Mouse (Mus musculus): ENCODE data around the gene Gnao1.

Gnao1 gene

DNA sequence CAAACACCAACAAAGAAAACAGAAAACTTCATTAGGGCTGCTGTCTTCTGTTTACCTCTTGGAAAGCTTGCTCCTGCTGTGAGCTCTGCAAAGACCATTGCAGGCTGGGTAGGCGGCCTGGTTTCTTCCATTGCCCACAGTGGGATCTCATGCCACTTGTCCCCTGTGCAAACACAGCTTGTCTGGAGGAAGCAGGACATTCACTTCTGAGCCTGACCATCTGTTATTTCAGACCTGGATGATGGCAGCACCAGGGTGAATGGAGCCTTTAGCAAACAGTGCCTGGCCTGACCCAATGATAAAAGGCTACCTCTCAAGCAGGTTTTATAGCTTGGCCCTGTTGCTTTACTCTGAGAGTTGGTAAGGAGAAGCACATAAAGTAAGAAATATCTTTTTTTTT, 35.4 kb downstream of the Gnao1 start:
- DNase-seq = no peak

DNA sequence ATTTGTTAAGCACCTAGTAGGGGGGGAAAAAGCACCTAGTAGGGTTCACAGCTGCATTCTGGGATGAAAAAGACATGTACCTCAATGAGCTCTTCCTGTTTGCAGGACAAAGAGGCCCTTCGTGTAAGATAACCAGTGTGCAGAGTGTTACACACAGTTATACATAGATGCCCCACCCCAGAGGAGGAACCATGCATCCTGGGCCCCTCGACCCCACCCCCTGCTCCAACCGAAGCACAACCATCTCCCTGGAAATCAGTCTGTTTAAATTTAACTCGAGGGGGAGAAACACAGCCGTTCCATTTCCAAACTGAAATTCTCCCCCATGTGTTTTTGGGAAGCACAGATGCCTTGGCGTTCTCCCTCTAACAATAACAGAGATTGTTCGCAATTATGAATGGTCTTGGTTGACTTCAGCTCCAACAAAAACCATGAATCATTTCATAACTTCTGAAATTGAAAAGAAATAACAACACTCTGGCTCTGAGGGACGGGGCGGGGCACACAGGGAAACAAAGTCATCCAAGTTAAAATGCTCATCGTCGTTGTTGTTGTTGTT, 42.4 kb downstream of the Gnao1 start:
- no peak for DNase-seq

DNA sequence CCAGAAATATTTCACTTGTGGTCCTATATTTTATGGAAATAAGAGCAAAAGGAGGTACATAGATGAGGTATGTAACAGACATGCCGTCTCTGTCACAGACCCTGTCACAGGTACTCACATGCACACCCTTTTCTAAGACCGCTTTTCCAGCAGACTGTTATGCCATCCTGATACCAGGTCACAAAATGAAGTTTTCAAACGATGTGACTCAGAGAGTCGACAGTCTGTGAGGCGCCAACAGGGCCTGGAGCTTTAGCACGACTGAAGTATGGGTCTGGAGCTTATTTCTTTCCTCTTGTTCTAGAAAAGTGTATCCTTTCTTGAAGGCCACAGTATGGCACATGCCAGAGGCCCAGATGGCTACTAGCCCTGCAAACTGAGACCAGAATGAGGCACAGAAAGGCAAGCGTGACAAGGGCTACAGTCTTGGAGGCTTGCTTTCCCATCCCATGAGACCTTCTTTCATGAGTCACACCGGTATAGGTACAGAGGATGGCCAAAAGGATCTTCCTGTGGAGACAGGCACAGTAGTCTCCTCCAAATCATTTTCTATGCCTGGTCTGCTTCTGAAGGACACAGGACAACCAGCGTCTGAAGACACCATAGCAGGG, 43.2 kb downstream of the Gnao1 start:
- DNase-seq = no peak

DNA sequence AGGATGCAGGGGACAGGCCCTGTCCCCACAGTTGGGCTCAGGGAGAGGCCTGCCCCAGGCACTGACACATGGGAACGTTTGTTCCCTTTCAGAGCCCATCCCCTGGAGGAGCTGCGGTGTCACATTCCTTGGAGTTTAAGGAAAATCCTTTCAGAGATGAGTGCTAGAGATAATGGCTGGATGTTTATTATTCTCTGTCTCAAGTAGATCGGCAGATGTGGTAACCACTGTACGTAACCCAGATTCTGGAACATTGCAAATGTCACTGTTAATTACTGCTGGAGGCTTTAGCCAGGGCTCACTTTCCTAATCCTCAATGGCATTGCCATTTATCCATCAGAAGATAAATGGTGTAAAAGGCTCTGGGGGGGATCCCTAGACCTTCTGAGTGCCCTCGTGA, 44.9 kb downstream of the Gnao1 start:
- DNase-seq = no peak

DNA sequence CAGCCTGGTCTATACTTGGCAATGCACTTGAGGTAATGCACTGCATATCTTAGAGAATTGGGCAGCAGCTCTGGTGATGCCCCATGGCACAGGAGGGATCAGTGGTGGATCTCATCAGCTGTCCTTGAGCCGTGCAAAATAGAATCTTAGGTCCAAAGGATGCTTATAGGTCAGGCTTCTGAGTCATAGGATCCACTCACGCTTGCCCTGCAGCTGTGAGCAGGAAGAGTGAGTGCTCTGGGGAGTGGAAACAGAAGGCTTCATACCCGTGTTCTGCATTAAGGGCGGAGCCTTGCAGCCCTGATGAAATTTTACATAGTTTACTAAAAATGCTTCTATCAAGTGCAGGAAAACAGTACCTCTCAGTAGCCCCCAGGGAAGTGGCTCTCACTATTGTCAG, 45.5 kb downstream of the Gnao1 start:
- DNase-seq = no peak

DNA sequence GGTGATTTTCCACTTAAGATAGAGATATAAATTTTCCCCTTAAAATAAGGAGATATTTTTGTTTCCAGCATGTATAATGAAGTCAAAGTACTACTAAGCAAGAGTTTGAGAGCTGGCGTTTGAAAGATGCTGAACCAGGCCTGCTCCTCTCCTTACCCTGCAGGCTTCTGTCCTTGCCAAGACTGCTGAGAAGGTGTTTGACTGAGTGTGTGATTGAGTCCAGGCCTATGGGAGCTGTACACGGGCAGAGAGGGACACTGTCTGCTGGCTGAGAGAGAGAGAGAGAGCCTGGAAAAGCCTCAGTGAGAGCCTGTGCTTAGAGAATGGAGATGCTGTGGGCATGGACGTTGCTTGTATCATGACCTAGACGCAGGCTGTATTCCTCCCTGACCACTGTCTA, 47.4 kb downstream of the Gnao1 start:
- DNase-seq = no peak

DNA sequence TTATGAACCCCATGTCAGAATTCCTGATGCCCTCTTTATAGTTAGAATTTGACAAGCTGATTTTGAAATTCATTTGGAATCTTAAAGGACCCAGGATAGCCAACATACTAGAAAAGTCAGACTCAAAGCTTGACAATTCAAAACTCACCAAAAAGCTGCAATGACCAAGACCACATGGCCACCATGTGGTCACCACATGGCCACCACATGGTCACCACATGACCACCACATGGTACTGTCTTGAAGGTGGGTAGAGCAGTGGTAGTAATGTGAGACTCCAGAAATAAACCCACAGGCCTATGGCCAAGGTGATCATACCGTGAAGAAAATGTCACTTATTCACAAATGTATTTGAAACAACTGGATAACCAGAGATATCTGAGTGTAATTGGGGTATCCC, 48.5 kb downstream of the Gnao1 start:
- no peak for DNase-seq

GRCm38 (mm10) chr8:93860020-93860419, 50.3 kb downstream of the Gnao1 start:
- DNase-seq = peak; percentile 28

GRCm38 (mm10) chr8:93864064-93864463, 54.3 kb downstream of the Gnao1 start:
- DNase-seq = no peak

DNA sequence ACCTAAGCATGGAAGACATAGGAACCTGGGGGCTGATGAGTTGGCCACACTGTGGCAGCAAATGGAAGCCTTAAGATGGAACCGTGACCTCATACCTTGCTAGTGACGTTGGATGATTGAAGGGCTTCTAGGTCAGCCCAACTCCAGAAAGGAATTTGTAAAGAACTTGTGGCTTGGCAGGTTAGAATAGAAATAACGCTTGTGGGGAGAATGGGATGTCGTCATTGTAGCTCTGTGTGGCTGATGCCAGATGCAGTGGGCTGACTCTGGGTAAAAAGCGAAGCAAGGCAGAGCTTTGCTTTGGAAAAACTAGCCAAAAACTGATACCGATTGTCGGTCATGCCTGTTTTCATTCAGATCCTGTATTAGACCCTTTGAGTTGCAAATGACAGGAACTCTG, 56.5 kb downstream of the Gnao1 start:
- no peak for DNase-seq

DNA sequence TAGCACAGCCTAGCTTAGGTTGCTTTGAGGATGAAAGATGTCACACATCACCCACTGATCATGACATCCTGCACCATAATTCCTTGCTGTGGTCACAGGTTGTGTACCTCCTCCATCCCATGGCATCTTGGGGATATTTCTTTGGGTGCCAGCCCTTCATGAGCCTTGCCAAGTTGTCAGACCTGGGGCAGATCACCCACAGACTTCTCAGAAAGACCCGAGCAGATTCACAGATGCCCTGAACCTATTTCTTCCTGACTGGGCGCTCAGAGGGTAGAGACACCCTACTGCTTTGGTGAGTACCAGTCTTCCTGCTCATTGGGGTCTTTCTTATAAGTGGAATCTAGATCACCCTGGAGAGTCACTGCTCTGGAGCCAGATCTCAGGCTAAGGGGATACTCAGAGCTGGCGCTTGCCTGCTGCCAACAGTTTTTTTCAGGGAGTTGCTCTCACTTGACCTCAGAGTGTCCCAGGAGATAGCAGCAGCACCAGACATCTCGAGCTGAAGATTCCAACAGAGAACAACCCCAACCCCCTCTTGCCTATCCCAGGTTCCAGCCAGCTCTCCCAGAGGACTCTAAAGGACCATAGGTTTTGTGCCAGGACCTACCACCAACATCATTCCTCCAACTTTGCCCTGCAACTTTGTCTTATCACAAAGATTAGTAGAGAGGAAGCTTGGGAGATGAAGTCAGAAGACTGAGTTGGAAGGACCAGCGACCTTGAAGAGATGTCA, 58.9 kb downstream of the Gnao1 start:
- DNase-seq = no peak

DNA sequence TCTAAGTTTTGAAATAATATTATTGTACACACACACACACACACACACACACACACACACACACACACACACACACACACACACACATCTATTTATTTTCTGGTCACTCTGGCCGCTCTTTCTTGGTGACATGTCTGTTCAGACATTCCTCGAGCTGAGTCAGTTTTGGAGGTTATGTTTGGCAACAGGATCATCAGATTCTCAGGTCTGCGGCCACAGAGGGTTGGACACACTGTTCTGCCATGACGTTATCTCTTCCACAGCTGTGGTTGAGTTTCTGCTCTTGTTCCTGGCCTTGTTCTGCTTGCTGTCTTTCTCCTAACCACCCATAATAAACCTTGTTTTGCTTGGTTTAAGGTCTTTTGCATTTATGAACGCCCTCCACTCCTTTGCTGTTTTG, 61.5 kb downstream of the Gnao1 start:
- no peak for DNase-seq

GRCm38 (mm10) chr8:93878396-93878795, 68.6 kb downstream of the Gnao1 start:
- no peak for DNase-seq

GRCm38 (mm10) chr8:93879966-93880365, 70.2 kb downstream of the Gnao1 start:
- no peak for DNase-seq

DNA sequence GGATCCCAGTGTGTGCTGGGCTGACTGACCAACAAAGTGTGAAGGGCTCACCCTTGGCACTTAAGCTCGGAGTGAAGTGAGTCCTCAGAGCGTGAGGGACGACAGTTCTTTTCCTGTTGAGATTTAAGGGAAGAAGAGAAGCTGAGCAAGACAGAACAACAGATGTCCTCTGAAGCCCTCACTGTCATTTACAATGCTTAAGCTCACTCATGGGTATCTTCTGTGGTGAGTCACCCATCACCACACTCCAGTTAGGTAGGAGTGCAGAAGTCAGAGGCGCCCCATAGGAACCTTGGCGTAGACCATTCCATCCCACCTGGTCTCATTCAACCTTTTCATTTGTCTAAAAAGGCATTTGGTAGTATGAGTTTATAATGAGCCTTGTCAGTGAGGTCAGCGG, 71.6 kb downstream of the Gnao1 start:
- DNase-seq = no peak

DNA sequence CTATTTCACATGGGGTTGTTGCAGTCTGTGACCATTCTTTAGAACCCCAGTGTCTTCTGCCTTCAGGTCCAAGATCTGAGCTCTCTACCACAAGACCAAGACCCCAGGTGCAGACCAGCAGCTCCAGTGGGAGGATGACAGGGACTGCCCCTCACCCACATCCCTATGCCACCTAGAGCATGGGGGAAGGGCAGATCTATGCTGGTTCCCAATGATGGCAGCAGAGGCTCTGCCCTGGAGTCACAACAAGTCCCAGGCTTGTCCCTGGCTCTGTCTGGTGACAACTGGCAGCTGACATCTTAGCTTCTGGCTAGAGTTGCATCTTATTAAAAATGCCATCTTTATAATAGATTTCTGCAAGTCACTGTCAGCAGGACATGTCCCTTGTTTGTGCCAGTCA, 73.5 kb downstream of the Gnao1 start:
- DNase-seq = no peak

GRCm38 (mm10) chr8:93883771-93884170, 74.0 kb downstream of the Gnao1 start:
- no peak for DNase-seq

- no peak for DNase-seq
These were observed 74.5 kb downstream of the Gnao1 start for GRCm38 (mm10) chr8:93884316-93884715.

DNA sequence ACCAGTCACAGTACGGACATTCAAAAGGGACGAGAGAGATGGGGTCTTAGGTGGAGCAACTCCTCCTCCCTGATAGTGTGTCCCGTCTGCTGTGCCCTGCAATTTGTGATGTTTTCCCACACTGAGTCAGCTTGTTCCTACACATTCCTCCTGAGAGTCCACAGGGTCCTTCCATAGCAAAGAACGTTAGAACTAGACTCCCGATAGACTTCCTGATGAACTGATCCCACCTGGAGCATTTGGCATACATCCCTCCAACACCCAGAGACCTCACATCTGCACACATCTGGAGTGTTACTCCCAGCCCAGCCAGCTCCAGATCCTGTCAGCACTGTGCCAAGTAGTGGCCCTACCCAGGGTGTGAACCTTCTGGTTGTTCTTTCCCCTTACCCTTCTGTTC, 76.4 kb downstream of the Gnao1 start:
- no peak for DNase-seq

DNA sequence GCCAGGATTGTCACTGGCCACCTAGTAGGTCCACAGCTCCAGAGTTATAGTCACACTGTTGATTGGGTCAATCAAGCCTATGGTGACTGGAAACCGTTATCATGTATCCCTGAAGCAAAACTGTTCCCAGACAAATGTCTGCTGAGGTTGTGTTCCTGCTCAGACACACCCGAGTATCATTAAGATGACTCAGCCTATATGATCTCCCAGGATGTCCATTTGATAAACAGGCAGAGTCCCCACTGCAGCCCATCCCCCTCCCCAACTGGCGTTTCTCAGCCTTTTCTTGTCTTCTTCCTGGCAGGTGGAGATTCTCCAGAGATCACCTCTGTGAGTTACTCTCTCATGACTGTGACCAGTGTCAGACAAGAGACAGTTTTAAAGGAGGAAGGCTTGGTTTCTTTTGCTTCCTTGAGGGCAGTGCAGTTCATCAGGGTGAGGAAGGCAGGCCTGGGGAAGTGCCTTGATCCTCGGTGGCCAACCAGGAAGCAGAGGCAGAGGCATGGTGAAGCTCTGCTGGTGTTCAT, 78.4 kb downstream of the Gnao1 start:
- DNase-seq = no peak

DNA sequence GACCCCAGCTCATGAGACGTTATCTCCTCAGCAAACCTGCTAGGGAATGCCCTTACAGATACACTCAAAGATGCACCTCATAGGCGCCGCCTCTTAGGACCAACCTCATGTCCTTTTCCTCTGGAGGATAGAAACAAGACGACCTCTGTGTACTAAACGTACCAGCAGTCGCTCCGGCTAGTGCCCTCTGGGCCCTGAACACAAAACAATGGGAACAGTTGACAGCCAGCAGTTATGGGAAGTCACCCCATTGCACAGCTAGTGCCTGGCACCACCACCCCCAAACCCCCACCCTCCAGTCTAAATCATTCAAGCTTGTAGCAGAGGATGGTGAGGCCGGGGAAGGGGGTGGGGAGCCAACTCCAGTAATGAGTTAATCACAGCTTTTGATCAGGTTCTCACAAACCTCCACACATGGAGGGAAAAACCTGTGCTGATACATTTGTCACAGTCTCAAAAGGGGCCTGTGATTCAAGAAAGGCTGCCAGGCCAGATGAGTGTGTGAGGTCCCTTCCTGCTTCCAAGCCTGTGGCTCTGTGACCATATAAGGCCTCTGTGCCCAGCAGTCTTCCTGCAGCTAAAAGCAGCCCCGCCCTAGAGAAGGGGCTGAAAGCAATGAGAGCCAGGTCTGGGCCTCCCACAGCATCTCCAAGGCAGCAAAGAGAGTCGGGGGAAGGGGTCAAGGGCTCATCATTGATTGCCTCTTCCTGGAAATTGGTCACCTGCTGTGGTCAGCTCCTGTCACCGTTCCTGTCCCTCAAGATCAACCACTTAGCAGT, 79.1 kb downstream of the Gnao1 start:
- DNase-seq = peak; percentile 38

DNA sequence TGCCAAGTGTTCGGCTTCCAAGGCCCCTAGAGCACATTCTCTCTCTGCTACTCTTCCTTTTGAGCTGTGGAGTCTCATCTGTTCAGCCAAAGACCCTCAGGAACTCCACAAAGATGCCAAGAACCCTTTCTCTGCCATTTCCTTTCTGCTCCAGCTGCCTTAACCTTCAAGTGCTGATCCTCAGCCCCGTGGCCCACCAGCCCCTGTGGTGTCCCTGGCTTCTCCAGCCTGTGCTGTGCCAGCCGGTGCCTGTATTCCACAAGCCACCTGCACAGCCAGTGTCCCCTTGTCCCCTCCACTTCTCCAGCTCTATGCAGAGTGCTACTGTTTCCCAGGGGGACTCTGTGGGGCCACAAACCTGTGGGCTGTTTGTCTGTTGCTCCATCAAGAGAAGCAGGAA, 83.8 kb downstream of the Gnao1 start:
- DNase-seq = no peak

GRCm38 (mm10) chr8:93896841-93897551, 87.2 kb downstream of the Gnao1 start:
- DNase-seq = no peak
